Mouse (Mus musculus): ENCODE results near the gene Klhl35. TPM values are rescaled to one million over a fixed set of nuclear protein-coding genes. Genes with fewer than 3 reads are reported as not detected.

Klhl35 gene
- polyA plus RNA-seq (2015; fragmentation: Nextera tagmentation; extraction: Ambion mirVana): 0.12 and 0.21 TPM in 2 replicates

DNA sequence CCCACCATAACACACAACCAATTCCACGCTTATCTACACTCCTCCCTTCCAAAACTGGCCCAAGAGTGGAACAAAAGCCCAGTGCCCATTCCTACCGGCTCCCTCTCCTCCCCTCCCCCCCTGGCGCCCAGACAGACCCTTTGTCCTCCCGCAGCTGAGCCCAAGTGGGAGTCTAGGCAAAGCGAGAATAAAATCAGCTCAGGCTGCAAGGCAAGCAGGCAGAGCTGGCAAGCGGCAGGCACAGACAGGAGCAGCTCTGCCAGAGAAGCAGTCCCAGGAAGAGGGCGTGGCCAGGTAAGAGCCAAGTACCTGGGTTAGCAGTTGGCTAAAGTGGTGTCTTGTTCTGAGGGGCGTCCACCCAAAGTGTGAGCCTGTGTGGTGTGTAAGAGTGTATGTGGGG lies at the start of gene Klhl35:
Klhl35 (plus strand) TSS at position 194 of the 400 bp plus-strand sequence.
- no peak within 1 kb of the TSS for H3K9ac ChIP-seq
- H3K27me3 ChIP-seq: peaks cover 57% of the 10 kb centered on the region
- H3K9me3 ChIP-seq (replicated peaks): no peaks in the 10 kb centered on the region
- 36% methylated on average over 8 of the region's 8 CpGs for WGBS (ENCODE audit: insufficient replicate concordance)
- H3K4me3 ChIP-seq (replicated peaks): no peak within 1 kb of the TSS
- no peak within 1 kb of the TSS for H3K4me2 ChIP-seq
- no peak for ATAC-seq (ENCODE audit: low read depth)
- H3K27ac ChIP-seq: no peak within 1 kb of the TSS
- DNase-seq: no peak
- peaks cover 29% of the 10 kb centered on the region for H3K4me1 ChIP-seq (replicated peaks)
- H3K36me3 ChIP-seq: no peaks in the 10 kb centered on the region

DNA sequence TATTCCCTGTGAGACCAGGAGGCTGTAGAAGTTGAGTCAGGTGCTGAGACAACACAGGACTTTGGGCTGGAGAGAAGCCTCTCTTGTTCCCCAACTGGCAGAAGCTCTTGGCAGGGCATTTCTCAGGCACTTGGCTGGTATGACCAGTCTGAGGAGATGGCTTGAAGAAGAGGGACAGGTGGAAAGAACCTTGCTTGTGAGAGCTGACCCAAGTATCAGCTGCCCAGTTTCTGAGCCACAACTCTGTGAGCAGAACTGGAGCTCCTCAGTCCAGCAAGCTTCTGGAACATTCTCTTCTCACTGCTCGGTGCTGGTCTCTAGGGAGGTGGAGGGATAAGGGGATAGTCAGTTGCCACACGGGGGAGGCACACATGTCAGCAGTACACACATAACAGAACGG lies 46.5 kb upstream of the Klhl35 start:
- ATAC-seq (ENCODE audit: low read depth) (no peak), DNase-seq (no peak)
- Histone ChIP-seq H3K9ac (no peak overlapping the region), H3K4me1 (replicated peaks) (peaks cover 10% of the 10 kb centered on the region), H3K9me3 (replicated peaks) (no peaks in the 10 kb centered on the region), H3K27ac (no peak overlapping the region), H3K4me2 (no peak overlapping the region), H3K27me3 (no peaks in the 10 kb centered on the region), H3K36me3 (no peaks in the 10 kb centered on the region), H3K4me3 (replicated peaks) (no peak overlapping the region)
- WGBS (ENCODE audit: insufficient replicate concordance): 53% methylated on average over 3 of the region's 3 CpGs

DNA sequence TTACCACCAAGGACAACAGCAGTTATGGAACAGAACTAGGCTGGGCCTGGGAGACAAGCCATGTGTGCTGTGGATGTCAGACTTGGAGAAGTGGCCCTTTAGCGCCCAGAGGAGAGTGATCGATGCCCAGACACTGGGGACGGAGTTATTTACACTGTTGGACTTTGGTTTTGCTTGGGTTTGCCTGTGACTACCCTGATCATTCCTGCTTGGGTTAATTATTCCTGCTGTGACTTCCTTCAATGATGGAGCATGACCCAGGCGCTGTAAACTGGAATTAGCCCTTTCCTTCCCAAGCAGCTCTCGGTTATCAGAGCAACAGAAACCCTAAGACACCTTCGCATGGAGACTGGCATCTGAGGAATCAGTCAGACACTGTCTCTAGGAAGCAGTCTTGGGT lies 44.8 kb upstream of the Klhl35 start:
- H3K4me3 ChIP-seq (replicated peaks): no peak overlapping the region
- H3K36me3 ChIP-seq: no peaks in the 10 kb centered on the region
- no peaks in the 10 kb centered on the region for H3K9me3 ChIP-seq (replicated peaks)
- H3K9ac ChIP-seq: no peak overlapping the region
- ATAC-seq (ENCODE audit: low read depth) (no peak), DNase-seq (no peak)
- no peak overlapping the region for H3K4me2 ChIP-seq
- H3K27ac ChIP-seq: no peak overlapping the region
- no peaks in the 10 kb centered on the region for H3K27me3 ChIP-seq
- peaks cover 13% of the 10 kb centered on the region for H3K4me1 ChIP-seq (replicated peaks)
- WGBS (ENCODE audit: insufficient replicate concordance): 61% methylated on average over 6 of the region's 6 CpGs

DNA sequence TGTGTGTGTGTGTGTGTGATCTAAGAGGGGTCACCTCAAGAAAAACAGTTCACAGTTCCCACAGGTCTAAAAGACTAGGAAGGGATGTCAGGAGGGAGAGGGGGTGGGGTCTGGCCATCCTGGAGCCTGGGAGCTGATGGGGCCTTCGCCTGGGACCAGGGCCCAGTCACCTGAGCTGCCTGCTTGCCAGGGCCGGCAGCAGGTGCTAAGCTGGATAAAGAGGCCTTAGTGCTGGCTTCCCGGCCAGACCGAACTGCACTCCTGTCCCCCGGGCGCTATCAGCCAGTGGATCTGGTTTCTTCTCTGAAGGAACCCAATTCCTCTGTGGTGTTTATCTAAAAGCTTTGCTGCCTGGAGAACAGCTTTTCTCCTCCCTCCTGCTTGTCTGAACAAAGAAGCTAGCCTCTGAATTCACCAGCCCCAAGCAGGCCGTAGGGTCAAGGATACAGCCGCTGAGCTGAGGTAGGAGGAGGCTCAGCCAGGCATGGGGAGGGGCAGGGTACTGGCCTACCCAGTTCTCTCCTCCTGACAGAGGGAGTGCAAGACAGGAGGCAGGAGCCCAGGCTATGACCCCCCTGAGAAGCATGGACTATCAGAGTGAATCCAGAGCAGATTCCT lies 41.2 kb upstream of the Klhl35 start:
- no peak overlapping the region for H3K4me3 ChIP-seq (replicated peaks)
- H3K27ac ChIP-seq: no peak overlapping the region
- no peaks in the 10 kb centered on the region for H3K36me3 ChIP-seq
- H3K9ac ChIP-seq: no peak overlapping the region
- H3K4me1 ChIP-seq (replicated peaks): peaks cover 13% of the 10 kb centered on the region
- WGBS (ENCODE audit: insufficient replicate concordance): 47% methylated on average over 8 of the region's 8 CpGs
- H3K9me3 ChIP-seq (replicated peaks): no peaks in the 10 kb centered on the region
- H3K27me3 ChIP-seq: no peaks in the 10 kb centered on the region
- no peak overlapping the region for H3K4me2 ChIP-seq
- DNase-seq (no peak), ATAC-seq (ENCODE audit: low read depth) (no peak)

DNA sequence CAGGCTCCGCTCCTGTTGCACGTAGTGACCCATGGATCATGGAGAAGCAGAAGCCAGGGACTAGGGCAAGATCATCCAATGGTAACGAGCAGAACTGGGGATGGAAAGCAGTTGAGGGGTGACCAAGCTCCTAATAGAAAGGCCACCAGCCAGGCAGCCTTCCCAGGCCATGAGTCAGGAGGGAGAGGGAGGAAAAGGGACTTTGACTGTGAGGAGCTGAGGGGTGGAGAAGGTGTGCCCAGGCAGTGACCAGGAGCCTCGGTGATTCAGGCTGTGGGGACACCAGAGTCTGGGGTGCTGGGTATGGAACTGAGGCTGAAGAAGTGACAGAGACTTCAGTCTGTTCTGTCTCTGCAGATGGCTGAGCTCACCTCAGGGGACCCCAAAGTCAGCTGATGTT lies 40.1 kb upstream of the Klhl35 start:
- Histone ChIP-seq H3K4me3 (replicated peaks) (no peak overlapping the region), H3K36me3 (no peaks in the 10 kb centered on the region), H3K27me3 (no peaks in the 10 kb centered on the region), H3K4me1 (replicated peaks) (peaks cover 10% of the 10 kb centered on the region), H3K9ac (no peak overlapping the region), H3K27ac (no peak overlapping the region), H3K4me2 (no peak overlapping the region), H3K9me3 (replicated peaks) (no peaks in the 10 kb centered on the region)
- WGBS (ENCODE audit: insufficient replicate concordance): 77% methylated on average over 4 of the region's 4 CpGs
- DNase-seq (no peak), ATAC-seq (ENCODE audit: low read depth) (no peak)

DNA sequence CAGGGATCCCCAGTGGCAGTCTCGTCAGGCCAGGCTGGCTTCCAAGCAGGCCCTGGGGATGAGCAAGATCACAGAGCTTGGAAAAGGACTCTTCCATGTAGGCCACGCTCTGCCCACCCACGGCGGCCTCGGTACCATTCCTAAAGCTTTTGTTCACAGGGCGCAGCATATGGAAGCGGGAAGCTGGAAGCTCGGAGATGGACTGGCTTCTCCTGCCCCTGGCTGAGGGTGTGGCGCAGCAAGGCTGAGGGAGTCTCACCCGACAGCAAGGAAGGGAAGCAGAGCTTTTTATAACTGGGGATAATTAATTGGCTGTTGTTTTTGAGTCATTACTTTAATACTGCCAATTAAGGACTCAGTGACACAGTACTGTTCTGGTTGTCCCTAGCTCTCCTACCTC lies 38.8 kb upstream of the Klhl35 start:
- no peak overlapping the region for H3K4me3 ChIP-seq (replicated peaks)
- 0 out of 2 replicates have a peak, but pooled peaks cover 3% of the 10 kb centered on the region for H3K4me1 ChIP-seq (replicated peaks)
- no peaks in the 10 kb centered on the region for H3K27me3 ChIP-seq
- no peaks in the 10 kb centered on the region for H3K9me3 ChIP-seq (replicated peaks)
- ATAC-seq (ENCODE audit: low read depth): no peak
- H3K27ac ChIP-seq: no peak overlapping the region
- 71% methylated on average over 10 of the region's 10 CpGs for WGBS (ENCODE audit: insufficient replicate concordance)
- DNase-seq: no peak
- no peaks in the 10 kb centered on the region for H3K36me3 ChIP-seq
- no peak overlapping the region for H3K4me2 ChIP-seq
- H3K9ac ChIP-seq: no peak overlapping the region

DNA sequence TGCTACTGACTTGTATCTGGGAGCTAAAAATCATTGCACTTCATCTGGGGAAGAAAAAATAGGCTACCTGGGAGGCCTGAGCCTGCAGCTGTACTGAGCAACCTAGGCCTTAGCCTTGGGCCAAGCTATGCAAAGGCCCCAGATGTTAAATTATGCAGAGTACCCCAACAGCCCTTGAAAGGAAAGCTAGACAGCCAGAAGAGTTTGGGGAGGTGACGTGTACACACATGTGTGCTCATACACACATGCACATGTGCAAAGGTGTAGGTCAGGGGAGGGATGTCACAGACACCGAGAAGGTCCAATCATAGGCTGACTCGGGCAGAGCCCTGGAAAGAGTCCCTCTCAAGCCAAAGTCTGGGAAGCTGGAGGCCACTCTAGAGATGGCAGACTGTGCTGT lies 37.8 kb upstream of the Klhl35 start:
- no peaks in the 10 kb centered on the region for H3K36me3 ChIP-seq
- ATAC-seq (ENCODE audit: low read depth) (no peak), DNase-seq (no peak)
- no peak overlapping the region for H3K9ac ChIP-seq
- peaks cover 7% of the 10 kb centered on the region; the same call in 1 of the 2 replicates for H3K4me1 ChIP-seq (replicated peaks)
- no peak overlapping the region for H3K4me3 ChIP-seq (replicated peaks)
- no peak overlapping the region for H3K27ac ChIP-seq
- H3K4me2 ChIP-seq: no peak overlapping the region
- no peaks in the 10 kb centered on the region for H3K27me3 ChIP-seq
- H3K9me3 ChIP-seq (replicated peaks): no peaks in the 10 kb centered on the region
- 61% methylated on average over 3 of the region's 3 CpGs for WGBS (ENCODE audit: insufficient replicate concordance)

DNA sequence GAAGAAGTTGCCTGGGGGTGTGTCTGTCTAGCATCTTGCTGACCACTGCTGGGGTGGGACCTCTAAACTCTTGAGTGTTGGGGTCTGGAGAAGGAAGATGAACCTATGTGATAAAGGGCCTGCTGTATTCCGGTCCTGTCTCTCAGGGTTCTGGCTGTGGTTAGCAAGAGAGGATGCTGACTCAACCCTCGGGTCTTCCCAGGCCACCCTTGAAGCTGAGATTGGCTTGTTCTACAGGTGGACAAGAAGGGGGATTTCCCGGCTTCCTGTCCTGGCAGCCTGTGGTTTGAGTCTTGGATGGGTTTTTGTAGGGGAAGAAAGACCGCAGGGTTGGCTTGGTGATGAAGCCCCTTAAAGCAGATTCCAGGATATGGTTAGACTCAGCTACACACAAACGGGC lies 37.0 kb upstream of the Klhl35 start:
- no peak overlapping the region for H3K4me2 ChIP-seq
- ATAC-seq (ENCODE audit: low read depth): no peak
- peaks cover 9% of the 10 kb centered on the region; the same call in 1 of the 2 replicates for H3K4me1 ChIP-seq (replicated peaks)
- no peaks in the 10 kb centered on the region for H3K9me3 ChIP-seq (replicated peaks)
- no peak overlapping the region for H3K4me3 ChIP-seq (replicated peaks)
- 31% methylated on average over 5 of the region's 5 CpGs for WGBS (ENCODE audit: insufficient replicate concordance)
- H3K27me3 ChIP-seq: no peaks in the 10 kb centered on the region
- no peak overlapping the region for H3K27ac ChIP-seq
- H3K36me3 ChIP-seq: no peaks in the 10 kb centered on the region
- H3K9ac ChIP-seq: no peak overlapping the region
- no peak for DNase-seq

DNA sequence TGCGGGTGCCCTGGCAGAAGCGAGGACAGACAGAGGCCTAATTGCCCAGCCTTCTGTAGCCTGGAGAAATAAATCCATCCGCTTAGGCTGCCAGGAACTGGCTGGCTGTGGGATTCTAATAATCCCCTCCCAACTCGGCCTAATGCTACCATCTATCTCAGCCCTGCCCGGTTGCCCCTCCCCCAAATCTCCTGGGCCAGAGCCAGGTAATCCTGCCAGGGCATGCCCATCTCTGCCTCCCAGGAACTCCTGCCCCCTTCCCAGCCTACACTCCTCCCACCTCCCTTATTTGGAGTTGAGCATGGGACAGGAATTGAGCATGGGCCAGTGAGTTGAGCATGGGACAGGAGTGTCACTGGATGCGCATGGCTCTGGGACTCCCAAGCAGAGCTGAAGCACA lies 36.0 kb upstream of the Klhl35 start:
- WGBS (ENCODE audit: insufficient replicate concordance): 65% methylated on average over 6 of the region's 6 CpGs
- Histone ChIP-seq H3K27me3 (no peaks in the 10 kb centered on the region), H3K4me2 (no peak overlapping the region), H3K27ac (no peak overlapping the region), H3K4me3 (replicated peaks) (no peak overlapping the region), H3K9me3 (replicated peaks) (no peaks in the 10 kb centered on the region), H3K9ac (no peak overlapping the region), H3K36me3 (no peaks in the 10 kb centered on the region), H3K4me1 (replicated peaks) (peaks cover 14% of the 10 kb centered on the region)
- DNase-seq (no peak), ATAC-seq (ENCODE audit: low read depth) (no peak)

DNA sequence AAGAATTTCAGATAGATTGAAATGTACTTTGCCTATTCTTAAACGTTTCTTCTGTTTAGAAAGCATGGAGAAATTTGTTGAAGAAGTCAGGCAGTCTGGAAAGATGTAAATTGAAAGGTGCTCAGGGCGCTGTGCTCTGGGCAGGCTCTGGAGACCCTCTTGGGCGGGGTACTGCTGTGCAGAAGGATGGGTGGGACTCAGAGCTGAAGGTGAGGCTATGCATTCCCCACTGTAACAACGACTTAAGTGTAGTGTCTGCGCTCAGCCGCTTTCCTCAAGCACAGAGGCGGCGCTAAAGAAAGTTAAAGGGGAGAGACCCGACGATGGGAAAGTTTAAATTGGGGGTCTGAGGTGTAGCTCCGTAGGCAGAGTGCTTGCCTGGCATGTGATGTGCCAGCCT lies 35.6 kb upstream of the Klhl35 start:
- Histone ChIP-seq H3K4me3 (replicated peaks) (no peak overlapping the region), H3K27ac (no peak overlapping the region), H3K4me2 (no peak overlapping the region), H3K36me3 (no peaks in the 10 kb centered on the region), H3K9me3 (replicated peaks) (no peaks in the 10 kb centered on the region), H3K27me3 (no peaks in the 10 kb centered on the region), H3K9ac (no peak overlapping the region), H3K4me1 (replicated peaks) (peaks cover 15% of the 10 kb centered on the region)
- ATAC-seq (ENCODE audit: low read depth) (no peak), DNase-seq (no peak)
- 71% methylated on average over 11 of the region's 11 CpGs for WGBS (ENCODE audit: insufficient replicate concordance)

DNA sequence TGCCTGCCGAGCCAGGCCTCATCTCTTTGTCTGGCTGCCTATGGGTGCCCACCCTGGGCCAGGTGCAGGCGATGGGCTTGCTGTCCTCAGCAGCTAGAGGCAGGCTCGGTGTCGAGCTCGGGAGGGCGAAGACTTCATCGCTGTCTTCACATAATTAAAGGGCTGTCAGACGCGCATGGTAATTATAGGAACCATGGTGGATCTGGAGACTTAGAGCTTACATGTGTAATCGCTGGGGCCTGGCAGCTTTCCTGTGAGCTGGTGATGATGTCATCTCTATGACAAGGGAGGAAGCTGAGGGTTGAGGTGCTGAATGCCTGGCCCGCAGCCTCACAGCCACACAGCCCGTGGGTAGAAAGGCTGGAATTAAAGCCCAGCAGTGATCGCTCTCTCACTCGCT lies 33.6 kb upstream of the Klhl35 start:
- Histone ChIP-seq H3K4me1 (replicated peaks) (peaks cover 15% of the 10 kb centered on the region), H3K4me2 (no peak overlapping the region), H3K27me3 (no peaks in the 10 kb centered on the region), H3K9ac (no peak overlapping the region), H3K4me3 (replicated peaks) (no peak overlapping the region), H3K9me3 (replicated peaks) (no peaks in the 10 kb centered on the region), H3K27ac (no peak overlapping the region), H3K36me3 (no peaks in the 10 kb centered on the region)
- DNase-seq (no peak), ATAC-seq (ENCODE audit: low read depth) (no peak)
- 53% methylated on average over 14 of the region's 14 CpGs for WGBS (ENCODE audit: insufficient replicate concordance)

DNA sequence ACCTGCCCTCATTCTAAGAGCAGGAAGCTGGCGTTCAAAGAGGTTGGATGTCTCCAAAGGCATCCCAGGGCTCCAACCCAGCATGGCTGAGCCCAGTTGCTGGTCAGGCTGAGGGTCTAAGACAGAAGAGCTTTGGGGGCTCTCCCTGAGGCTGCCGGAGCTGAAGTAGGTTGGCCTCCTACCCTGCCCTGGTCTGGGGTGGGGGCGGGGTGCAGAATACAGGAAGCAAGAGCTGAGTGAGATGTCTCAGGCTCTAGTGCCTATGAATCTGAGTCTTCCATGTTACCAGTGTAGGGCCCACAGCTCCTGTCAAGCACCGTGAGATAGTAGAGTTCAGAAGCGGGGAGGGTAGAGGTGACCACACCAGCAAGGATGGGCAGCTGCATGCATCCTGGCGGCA lies 32.9 kb upstream of the Klhl35 start:
- 56% methylated on average over 6 of the region's 6 CpGs for WGBS (ENCODE audit: insufficient replicate concordance)

More for the DNA sequence above, 32.9 kb upstream of the Klhl35 start:
- no peaks in the 10 kb centered on the region for H3K9me3 ChIP-seq (replicated peaks)
- no peak overlapping the region for H3K9ac ChIP-seq
- no peak for ATAC-seq (ENCODE audit: low read depth)
- H3K4me1 ChIP-seq (replicated peaks): peaks cover 15% of the 10 kb centered on the region
- no peaks in the 10 kb centered on the region for H3K27me3 ChIP-seq
- no peak for DNase-seq
- H3K4me3 ChIP-seq (replicated peaks): no peak overlapping the region
- no peak overlapping the region for H3K4me2 ChIP-seq
- no peaks in the 10 kb centered on the region for H3K36me3 ChIP-seq
- no peak overlapping the region for H3K27ac ChIP-seq
